Mouse (Mus musculus) Patski (cell line): ENCODE data around the gene Ccdc85b. TPM values are rescaled to one million over a fixed set of nuclear protein-coding genes. Genes with fewer than 3 reads are reported as not detected.
"Not testable (repeated sequence)": the region's sequence is repeated elsewhere in the genome, so short reads cannot be mapped to it uniquely, and the experiment has no call there.

Source experiments
- ATAC-seq: fragments of 100-300 bp; one replicate; pipeline ENCODE4 v1.8.0; 2021
- CTCF ChIA-PET: fragments of 350-600 bp; sonication (Branson Sonifier 250); formaldehyde crosslinking; loops from one replicate; lab custom pipeline; 2022; ENCODE audit warnings: inconsistent platforms; lab: Charles Lee
- POLR2A ChIA-PET: fragments of 350-600 bp; sonication (Branson Sonifier 250); formaldehyde crosslinking; loops from one replicate; lab custom pipeline; 2022; ENCODE audit warnings: antibody characterized with exemption, inconsistent platforms; lab: Charles Lee
- DNase-seq: peaks from one replicate; pipeline ENCODE4 v3.0.0-alpha.2; 2011; ENCODE audit warnings: low read depth, low spot score
- H3K27me3 ChIP-seq: fragments of 371-371 bp; one replicate; pipeline ENCODE4 v1.5.1; 2021
- CTCF ChIP-seq: fragments of 100-300 bp; IDR thresholded peaks from one replicate; pipeline ENCODE4 v1.5.1; 2021
- in situ Hi-C: fragments of 300-500 bp; cut with MboI; formaldehyde crosslinking; loops from 3 replicates; pipeline ENCODE4 v1.11.1; 2018; ENCODE audit warnings: low pct_unique_long_range_greater_than_20kb, mixed read lengths
- polyA plus RNA-seq: library from polyadenylated mRNA; unstranded; gene quantifications from one replicate; pipeline ENCODE4 v1.2.3, GENCODE M21; 2021

Gene Ccdc85b
- 16.8 TPM for polyA plus RNA-seq

GRCm38 (mm10) chr19:5457746-5458442 lies at the start of gene Ccdc85b:
Gene Ccdc85b (minus strand): TSS chr19:5457894.
- ChIA-PET POLR2A (interaction anchor here (0.9 to 4.2 kb wide), 9 partner anchors 10 to 33 kb away, joined by 3 to 30 read pairs (median 9); partner anchors contain the start of genes Fosl1 and Mus81), CTCF (interaction anchor here (0.9 to 6.6 kb wide), 7 partner anchors 11 to 71 kb away, joined by 3 to 62 read pairs (median 12); partner anchors contain the start of genes Fosl1 and Mus81)
- in situ Hi-C loops, result no loop called here
- DNase-seq (no peak), ATAC-seq (peak; percentile 8)
- H3K27me3 ChIP-seq, result no peaks in the 10 kb centered on the region
- TF ChIP-seq CTCF, result no peak

DNA sequence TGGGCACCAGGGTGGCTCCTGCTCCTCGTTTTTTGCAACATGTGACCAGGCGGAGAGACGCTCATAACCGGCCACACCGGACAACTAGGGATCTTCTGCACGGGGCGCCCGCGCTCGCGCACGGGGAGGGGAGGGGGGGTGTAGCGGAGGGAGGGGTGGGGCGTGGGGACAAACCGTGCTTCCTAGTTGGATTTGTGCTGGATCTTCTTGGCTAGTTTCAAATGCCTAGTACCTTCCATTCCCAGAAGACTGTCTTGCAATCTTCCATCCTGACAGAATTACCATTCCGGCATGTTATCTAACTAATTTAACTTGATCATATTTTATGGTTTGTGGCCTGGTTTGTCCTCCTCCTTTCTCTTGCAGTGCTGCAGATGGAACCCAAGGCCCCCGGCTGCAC lies 46.0 kb upstream of the Ccdc85b start, which contains the start of gene 1700020D05Rik:
TSS of gene 1700020D05Rik (minus strand) at position 101 of the 400 bp plus-strand sequence.
- POLR2A ChIA-PET, result interaction anchor here (1.5 kb wide), 1 partner anchor 9 kb away, joined by 7 read pairs; no protein-coding TSS in a partner anchor
- TF ChIP-seq CTCF, result no peak
- no peak for ATAC-seq
- no peak for DNase-seq
- CTCF ChIA-PET, result interaction anchor here (1.1 kb wide), 1 partner anchor 26 kb away, joined by 4 read pairs; no protein-coding TSS in a partner anchor
- in situ Hi-C loops, result no loop called here
- no peaks in the 10 kb centered on the region for H3K27me3 ChIP-seq

GRCm38 (mm10) chr19:5500330-5500875 lies 42.7 kb upstream of the Ccdc85b start:
- TF ChIP-seq CTCF, result no peak

GRCm38 (mm10) chr19:5496052-5496370 lies 38.3 kb upstream of the Ccdc85b start:
- ChIA-PET CTCF (interaction anchor here (0.8 to 1.5 kb wide), 4 partner anchors 13 to 34 kb away, joined by 3 to 4 read pairs (median 3); no protein-coding TSS in a partner anchor), POLR2A (interaction anchor here (1.5 kb wide), 1 partner anchor 8 kb away, joined by 5 read pairs; the partner anchor contains the start of gene Mus81)
- ATAC-seq (no peak), DNase-seq (no peak)
- in situ Hi-C loops, result no loop called here
- no peaks in the 10 kb centered on the region for H3K27me3 ChIP-seq
- no peak for TF ChIP-seq CTCF

More at GRCm38 (mm10) chr19:5500330-5500875, 42.7 kb upstream of the Ccdc85b start:
- ChIA-PET POLR2A (no interaction called here), CTCF (interaction anchor here (1.1 kb wide), 1 partner anchor 12 kb away, joined by 4 read pairs; the partner anchor contains the start of gene Mus81)
- H3K27me3 ChIP-seq, result no peaks in the 10 kb centered on the region
- no peak for DNase-seq
- in situ Hi-C loops, result no loop called here
- no peak for ATAC-seq

GRCm38 (mm10) chr19:5495353-5496051 lies 37.8 kb upstream of the Ccdc85b start:
- ChIA-PET CTCF (interaction anchor here (0.8 to 1.5 kb wide), 4 partner anchors 13 to 34 kb away, joined by 3 to 4 read pairs (median 3); no protein-coding TSS in a partner anchor), POLR2A (interaction anchor here (1.5 kb wide), 1 partner anchor 7 kb away, joined by 5 read pairs; the partner anchor contains the start of gene Mus81)
- no peak for ATAC-seq

DNA sequence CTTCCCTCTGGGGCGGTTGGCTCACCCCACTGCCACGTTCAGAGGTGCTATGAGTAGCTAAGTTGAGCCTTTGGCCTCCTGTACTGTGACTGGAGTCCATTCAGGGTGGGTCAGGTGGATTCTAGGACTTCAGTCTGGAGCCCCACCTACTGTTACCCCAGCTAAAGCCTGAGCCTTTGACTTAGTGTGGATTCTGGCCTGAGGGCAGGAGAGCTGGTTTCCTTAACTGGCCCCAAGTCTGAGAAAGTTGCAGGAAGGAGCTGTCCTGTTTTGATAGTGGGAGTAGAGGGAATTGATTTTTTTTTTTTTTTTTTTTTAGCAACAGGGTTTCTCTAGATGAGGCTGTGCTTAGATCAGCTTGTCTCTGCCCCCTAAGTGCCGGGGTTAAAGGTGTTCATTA lies 36.6 kb upstream of the Ccdc85b start:
- TF ChIP-seq CTCF, result no peak
- no peak for ATAC-seq
- in situ Hi-C loops, result no loop called here
- ChIA-PET CTCF (interaction anchor here (1.6 kb wide), 1 partner anchor 35 kb away, joined by 3 read pairs; no protein-coding TSS in a partner anchor), POLR2A (interaction anchor here (0.8 to 1.2 kb wide), 2 partner anchors 9 to 16 kb away, joined by 7 read pairs; partner anchors contain the start of genes 1700020D05Rik and Snx32)
- H3K27me3 ChIP-seq, result no peaks in the 10 kb centered on the region
- DNase-seq, result no peak

More at GRCm38 (mm10) chr19:5495353-5496051, 37.8 kb upstream of the Ccdc85b start:
- DNase-seq, result no peak
- no peak for TF ChIP-seq CTCF
- in situ Hi-C loops, result no loop called here
- H3K27me3 ChIP-seq, result no peaks in the 10 kb centered on the region

DNA sequence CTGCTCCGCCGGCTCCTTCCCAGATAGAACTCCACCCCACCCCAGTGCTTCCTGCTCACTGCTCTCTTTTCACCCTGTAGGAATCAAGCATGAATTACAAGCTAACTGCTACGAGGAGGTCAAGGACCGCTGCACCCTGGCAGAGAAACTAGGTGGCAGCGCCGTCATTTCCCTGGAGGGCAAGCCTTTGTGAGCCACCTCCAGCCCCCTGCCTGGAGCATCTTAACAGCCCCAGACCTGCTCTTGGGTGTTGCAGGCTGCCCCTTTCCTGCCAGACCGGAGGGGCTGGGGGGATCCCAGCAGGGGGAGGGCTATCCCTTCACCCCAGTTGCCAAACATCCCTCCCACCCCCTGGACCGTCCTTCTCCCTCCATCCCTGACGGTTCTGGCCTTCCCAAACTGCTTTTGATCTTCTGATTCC lies 35.6 kb upstream of the Ccdc85b start:
- H3K27me3 ChIP-seq, DNase-seq, ATAC-seq, in situ Hi-C loops: not testable (repeated sequence)
- POLR2A ChIA-PET, result interaction anchor here (0.6 to 1.3 kb wide), 3 partner anchors 10 to 18 kb away, joined by 3 read pairs; no protein-coding TSS in a partner anchor
- CTCF ChIA-PET, result interaction anchor here (1.4 to 1.6 kb wide), 2 partner anchors 30 to 36 kb away, joined by 3 to 4 read pairs; no protein-coding TSS in a partner anchor

DNA sequence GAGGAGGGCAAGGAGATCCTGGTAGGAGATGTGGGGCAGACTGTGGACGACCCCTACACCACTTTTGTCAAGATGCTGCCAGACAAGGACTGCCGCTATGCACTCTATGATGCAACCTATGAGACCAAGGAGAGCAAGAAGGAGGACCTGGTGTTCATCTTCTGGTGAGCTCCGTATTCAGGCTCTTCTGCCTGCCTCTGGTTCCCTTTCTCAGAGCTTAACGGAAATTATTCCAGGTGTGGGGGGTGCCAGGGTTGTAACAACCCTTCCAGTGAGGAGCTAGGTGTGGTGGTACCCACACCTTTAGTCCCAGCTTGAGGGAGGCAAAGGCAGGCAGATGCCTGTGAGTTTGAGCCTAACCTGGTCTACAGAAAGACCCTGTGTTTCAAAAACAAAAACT lies 34.9 kb upstream of the Ccdc85b start:
- DNase-seq (no peak), ATAC-seq (no peak)
- H3K27me3 ChIP-seq, result no peaks in the 10 kb centered on the region
- TF ChIP-seq CTCF, result no peak
- POLR2A ChIA-PET, result interaction anchor here (1.1 to 1.3 kb wide), 2 partner anchors 9 to 17 kb away, joined by 3 read pairs; no protein-coding TSS in a partner anchor
- CTCF ChIA-PET, result interaction anchor here (1.4 kb wide), 1 partner anchor 29 kb away, joined by 4 read pairs; no protein-coding TSS in a partner anchor
- in situ Hi-C loops, result no loop called here

DNA sequence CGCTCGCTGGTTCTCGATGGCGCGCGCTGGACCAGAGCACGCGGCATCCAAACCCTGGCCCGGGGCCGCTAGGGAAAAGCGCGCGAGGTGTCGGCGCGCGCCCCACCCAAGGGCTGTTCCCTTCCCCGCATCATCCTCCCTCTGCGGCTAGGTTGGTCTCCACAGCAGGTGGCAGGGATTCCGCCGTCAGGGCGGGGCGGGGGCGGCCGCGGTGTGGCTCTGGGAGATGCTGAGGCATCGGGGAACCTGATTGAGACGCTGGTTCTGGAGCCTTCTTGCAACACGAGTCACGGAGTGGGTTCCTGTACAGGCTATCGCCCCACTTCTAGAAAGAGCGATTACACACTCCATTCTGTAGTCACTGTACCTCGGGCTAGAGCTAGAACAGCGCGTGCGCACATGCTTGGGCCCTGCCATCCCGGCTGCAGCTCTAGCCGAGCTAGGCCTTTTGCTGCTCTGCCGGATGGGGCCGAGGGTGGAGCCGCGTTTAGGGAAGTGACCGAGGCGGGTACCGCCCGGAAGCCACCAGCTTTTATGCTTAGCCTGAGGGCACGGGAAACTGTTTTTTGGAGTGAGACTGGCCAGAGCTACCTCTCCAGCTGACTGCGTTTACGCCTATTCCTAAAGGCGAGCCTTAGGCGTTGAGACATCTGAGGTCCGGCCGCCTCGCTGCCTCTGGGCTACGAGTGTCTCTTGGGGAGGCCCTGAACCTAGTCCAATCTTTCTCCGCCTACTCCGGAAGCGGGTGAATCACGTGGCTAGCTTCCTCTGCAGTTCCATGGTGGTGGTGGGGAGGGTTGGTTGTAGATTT lies 33.4 kb upstream of the Ccdc85b start:
- DNase-seq (no peak), ATAC-seq (peak; percentile 21)
- in situ Hi-C loops, result no loop called here
- ChIA-PET CTCF (interaction anchor here (0.8 to 12.3 kb wide), 5 partner anchors 8 to 77 kb away, joined by 3 to 143 read pairs (median 3); partner anchors contain the start of genes Ctsw and Fibp), POLR2A (interaction anchor here (0.6 to 8.8 kb wide), 6 partner anchors 17 to 376 kb away, joined by 3 to 135 read pairs (median 4); partner anchors contain the start of genes Ccdc85b and Efemp2)
- H3K27me3 ChIP-seq, result no peaks in the 10 kb centered on the region
- TF ChIP-seq CTCF, result no peak
